Mouse (Mus musculus) MEL (cell line): ENCODE data around the gene Pgpep1.

Source experiments
- CTCF ChIP-seq, 3 experiments: IDR thresholded peaks in 2 of 3; conservative IDR thresholded peaks in 1 of 3; 2 replicates each; pipeline ENCODE4 v1.5.1; 2011 to 2012; ENCODE audit warnings: low read length in 3 of 3, low read depth in 2 of 3, mild to moderate bottlenecking in 2 of 3, improper control_type of control experiment in 1 of 3, inconsistent platforms in 1 of 3, mixed read lengths in 1 of 3, moderate library complexity in 1 of 3; ENCODE audit not compliant: control insufficient read depth in 1 of 3, insufficient read depth in 1 of 3, poor library complexity in 1 of 3, severe bottlenecking in 1 of 3
- ETS1 ChIP-seq: IDR thresholded peaks from 2 replicates; pipeline ENCODE4 v1.6.1; 2012; ENCODE audit warnings: low read depth, mild to moderate bottlenecking, inconsistent platforms, low read length, improper control_type of control experiment, moderate library complexity
- KAT2A ChIP-seq: conservative IDR thresholded peaks from 2 replicates; pipeline ENCODE4 v1.6.1; 2012; ENCODE audit warnings: low read depth, low read length, improper control_type of control experiment, inconsistent platforms
- POLR2A ChIP-seq, 2 experiments: IDR thresholded peaks; 2 replicates each; pipeline ENCODE4 v1.6.1; 2011 to 2012; ENCODE audit warnings: low read length in 2 of 2, mild to moderate bottlenecking in 2 of 2, control low read depth in 1 of 2, improper control_type of control experiment in 1 of 2, low read depth in 1 of 2, moderate library complexity in 1 of 2; ENCODE audit not compliant: control insufficient read depth in 1 of 2, insufficient read depth in 1 of 2, poor library complexity in 1 of 2
- TBP ChIP-seq: IDR thresholded peaks from 2 replicates; pipeline ENCODE4 v1.8.0; 2011; ENCODE audit warnings: low read depth, low read length, improper control_type of control experiment
- TCF12 ChIP-seq: IDR thresholded peaks from 2 replicates; pipeline ENCODE4 v1.6.1; 2014; ENCODE audit warnings: low read depth, mild to moderate bottlenecking, inconsistent platforms, low read length, improper control_type of control experiment, moderate library complexity
- USF1 ChIP-seq: IDR thresholded peaks from 2 replicates; pipeline ENCODE4 v1.6.1; 2014; ENCODE audit warnings: low read depth, mild to moderate bottlenecking, inconsistent platforms, low read length, improper control_type of control experiment, moderate library complexity

DNA sequence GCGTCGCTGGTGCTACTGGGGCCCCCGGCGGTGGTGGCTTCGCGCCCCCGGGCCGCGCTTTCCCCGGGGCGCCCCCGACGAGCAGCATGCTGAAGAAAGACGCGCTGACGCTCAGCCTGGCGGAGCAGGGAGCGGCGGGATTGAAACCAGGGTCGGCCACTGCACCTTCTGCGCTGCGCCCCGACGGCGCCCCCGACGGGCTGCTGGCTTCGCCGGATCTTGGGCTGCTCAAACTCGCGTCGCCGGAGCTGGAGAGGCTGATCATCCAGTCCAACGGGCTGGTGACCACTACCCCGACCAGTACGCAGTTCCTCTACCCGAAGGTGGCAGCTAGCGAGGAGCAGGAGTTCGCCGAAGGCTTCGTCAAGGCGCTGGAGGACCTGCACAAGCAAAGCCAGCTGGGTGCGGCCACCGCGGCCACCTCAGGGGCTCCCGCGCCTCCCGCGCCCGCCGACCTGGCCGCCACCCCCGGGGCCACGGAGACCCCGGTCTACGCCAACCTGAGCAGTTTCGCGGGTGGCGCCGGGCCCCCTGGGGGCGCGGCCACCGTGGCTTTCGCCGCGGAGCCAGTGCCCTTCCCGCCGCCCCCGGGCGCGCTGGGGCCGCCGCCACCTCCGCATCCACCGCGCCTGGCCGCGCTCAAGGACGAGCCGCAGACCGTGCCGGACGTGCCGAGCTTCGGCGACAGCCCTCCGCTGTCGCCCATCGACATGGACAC lies 39.1 kb upstream of the Pgpep1 start:
- TF ChIP-seq TCF12, result no peak
- TF ChIP-seq ETS1, result no peak
- TF ChIP-seq USF1, result no peak
- TF ChIP-seq CTCF (IDR thresholded peaks at IDR 0.05 in 2 of 3, conservative IDR thresholded peaks at IDR 0.05 in 1 of 3; ENCODE audit: control insufficient read depth in 1 of 3, insufficient read depth in 1 of 3, low read depth in 2 of 3, low read length in 3 of 3, poor library complexity in 1 of 3, severe bottlenecking in 1 of 3), result peak in 1 of 3 experiments; percentile 8; a peak in 1 of 6 replicates
- TF ChIP-seq TBP, result no peak
- no peak for TF ChIP-seq POLR2A (IDR thresholded peaks at IDR 0.05; ENCODE audit: control insufficient read depth in 1 of 2, insufficient read depth in 1 of 2, low read depth in 1 of 2, low read length in 2 of 2, poor library complexity in 1 of 2)
- TF ChIP-seq KAT2A, result no peak
